Mouse (Mus musculus) cortical plate, adult 2 months (tissue): ENCODE measurements around the gene Trpv4.

Experiments used
- CTCF ChIP-seq: fragments of 200-500 bp; IDR thresholded peaks from 2 replicates; pipeline ENCODE4 v1.5.1; 2011; ENCODE audit warnings: mild to moderate bottlenecking, control low read depth, low read length; ENCODE audit not compliant: insufficient read depth; ENCODE audit errors: extremely low read depth
- POLR2A ChIP-seq: fragments of 200-500 bp; IDR thresholded peaks from 2 replicates; pipeline ENCODE4 v1.6.1; 2011; ENCODE audit warnings: mild to moderate bottlenecking, low read length, control low read depth; ENCODE audit not compliant: insufficient read depth; ENCODE audit errors: extremely low read depth

GRCm38 (mm10) chr5:114689700-114690366, 31.6 kb upstream of the Trpv4 start:
- TF ChIP-seq POLR2A (no peak), CTCF (no peak)
